Mouse (Mus musculus): ENCODE results near the gene Gpr37l1. TPM values are rescaled to one million over a fixed set of nuclear protein-coding genes. Genes with fewer than 3 reads are reported as not detected.
"Not testable (repeated sequence)": the region's sequence is repeated elsewhere in the genome, so short reads cannot be mapped to it uniquely, and the experiment has no call there.

Gpr37l1 gene
- polyA plus RNA-seq, 1 experiment from 2014 or later: 0.73 TPM

GRCm38 (mm10) chr1:135129543-135130183, 37.8 kb downstream of the Gpr37l1 start:
- Histone ChIP-seq H3K4me2 (replicated peaks) (no peak overlapping the region), H3K9ac (no peak overlapping the region), H3K27ac (no peak overlapping the region), H3K27me3 (replicated peaks) (peaks cover 9% of the 10 kb centered on the region; the same call in 1 of the 2 replicates), H3K4me3 (replicated peaks) (no peak overlapping the region), H3K36me3 (no peaks in the 10 kb centered on the region), H3K9me3 (no peaks in the 10 kb centered on the region), H3K4me1 (replicated peaks) (0 out of 2 replicates have a peak, but pooled peaks cover 27% of the 10 kb centered on the region)
- 81% methylated on average over 9 of the region's 9 CpGs for WGBS
- ATAC-seq: no peak

- 36% methylated on average over 9 of the region's 9 CpGs for WGBS
- no peak overlapping the region for H3K4me3 ChIP-seq (replicated peaks)
- H3K9ac ChIP-seq: no peak overlapping the region
- no peaks in the 10 kb centered on the region for H3K36me3 ChIP-seq
- 0 out of 2 replicates have a peak, but pooled peaks cover 27% of the 10 kb centered on the region for H3K4me1 ChIP-seq (replicated peaks)
- ATAC-seq: no peak
- H3K9me3 ChIP-seq: no peaks in the 10 kb centered on the region
- peaks cover 9% of the 10 kb centered on the region for H3K27me3 ChIP-seq (replicated peaks)
- no peak overlapping the region for H3K27ac ChIP-seq
- H3K4me2 ChIP-seq (replicated peaks): no peak overlapping the region
Observed at GRCm38 (mm10) chr1:135128986-135129385, 38.5 kb downstream of the Gpr37l1 start.

DNA sequence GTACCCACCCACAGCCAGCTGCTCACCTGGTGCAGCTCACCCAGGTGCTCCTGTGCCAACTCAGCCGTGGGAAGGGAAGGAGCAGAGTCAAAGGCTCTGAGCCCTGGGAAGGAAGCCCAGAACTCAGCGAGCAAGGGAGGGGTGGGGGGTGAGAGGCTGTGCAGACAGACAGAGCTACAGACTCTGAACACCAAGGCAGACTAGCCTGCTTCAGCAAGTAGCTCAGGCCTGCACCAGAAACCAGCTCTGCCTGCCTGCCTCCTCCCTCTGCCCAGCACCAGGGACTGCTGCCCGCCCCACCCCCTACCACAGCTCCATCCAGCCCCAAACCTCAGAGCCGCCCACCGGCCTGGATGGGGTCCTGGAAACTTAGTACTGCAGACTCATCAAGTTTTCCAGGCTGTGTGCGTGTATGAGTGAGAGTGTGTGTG, 39.5 kb downstream of the Gpr37l1 start:
- no peak overlapping the region for H3K4me2 ChIP-seq (replicated peaks)
- no peak overlapping the region for H3K27ac ChIP-seq
- WGBS: 48% methylated on average over 6 of the region's 6 CpGs
- H3K27me3 ChIP-seq (replicated peaks): peaks cover 9% of the 10 kb centered on the region
- H3K9me3 ChIP-seq: no peaks in the 10 kb centered on the region
- H3K9ac ChIP-seq: no peak overlapping the region
- no peak overlapping the region for H3K4me3 ChIP-seq (replicated peaks)
- H3K36me3 ChIP-seq: no peaks in the 10 kb centered on the region
- 0 out of 2 replicates have a peak, but pooled peaks cover 27% of the 10 kb centered on the region for H3K4me1 ChIP-seq (replicated peaks)
- ATAC-seq: peak; percentile 22; the same call in 1 of the 2 replicates

GRCm38 (mm10) chr1:135126443-135127027, 40.9 kb downstream of the Gpr37l1 start:
- no peak overlapping the region for H3K9ac ChIP-seq
- no peaks in the 10 kb centered on the region for H3K36me3 ChIP-seq
- no peak overlapping the region for H3K27ac ChIP-seq
- no peak for ATAC-seq
- H3K4me1 ChIP-seq (replicated peaks): 0 out of 2 replicates have a peak, but pooled peaks cover 25% of the 10 kb centered on the region
- peaks cover 9% of the 10 kb centered on the region for H3K27me3 ChIP-seq (replicated peaks)
- 41% methylated on average over 4 of the region's 4 CpGs for WGBS
- H3K4me3 ChIP-seq (replicated peaks): no peak overlapping the region
- no peak overlapping the region for H3K4me2 ChIP-seq (replicated peaks)
- no peaks in the 10 kb centered on the region for H3K9me3 ChIP-seq

DNA sequence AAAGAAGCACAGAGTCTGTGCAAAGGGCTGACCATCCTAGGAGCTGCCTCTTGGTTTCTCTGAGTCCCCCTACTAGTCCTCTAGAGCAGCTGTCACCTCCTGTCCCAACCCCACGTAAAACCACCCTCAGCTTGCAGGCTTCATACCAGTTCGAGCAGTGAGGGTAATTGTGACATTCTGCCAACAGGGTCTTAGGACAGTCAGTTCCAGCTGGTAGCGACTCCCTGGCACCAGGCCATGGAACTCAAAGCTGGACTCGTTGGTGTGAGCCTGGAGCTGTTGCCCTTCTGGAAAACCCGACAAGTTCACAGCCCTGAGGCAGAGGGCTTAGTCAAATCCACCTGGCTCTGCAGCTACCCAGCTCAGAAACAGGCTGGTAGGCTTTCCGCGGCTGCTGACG, 41.5 kb downstream of the Gpr37l1 start:
- Histone ChIP-seq H3K4me2 (replicated peaks) (no peak overlapping the region), H3K4me3 (replicated peaks) (no peak overlapping the region), H3K9me3 (no peaks in the 10 kb centered on the region), H3K4me1 (replicated peaks) (0 out of 2 replicates have a peak, but pooled peaks cover 20% of the 10 kb centered on the region), H3K27me3 (replicated peaks) (peaks cover 9% of the 10 kb centered on the region), H3K9ac (no peak overlapping the region), H3K36me3 (no peaks in the 10 kb centered on the region), H3K27ac (no peak overlapping the region)
- 60% methylated on average over 8 of the region's 8 CpGs for WGBS
- ATAC-seq: no peak

DNA sequence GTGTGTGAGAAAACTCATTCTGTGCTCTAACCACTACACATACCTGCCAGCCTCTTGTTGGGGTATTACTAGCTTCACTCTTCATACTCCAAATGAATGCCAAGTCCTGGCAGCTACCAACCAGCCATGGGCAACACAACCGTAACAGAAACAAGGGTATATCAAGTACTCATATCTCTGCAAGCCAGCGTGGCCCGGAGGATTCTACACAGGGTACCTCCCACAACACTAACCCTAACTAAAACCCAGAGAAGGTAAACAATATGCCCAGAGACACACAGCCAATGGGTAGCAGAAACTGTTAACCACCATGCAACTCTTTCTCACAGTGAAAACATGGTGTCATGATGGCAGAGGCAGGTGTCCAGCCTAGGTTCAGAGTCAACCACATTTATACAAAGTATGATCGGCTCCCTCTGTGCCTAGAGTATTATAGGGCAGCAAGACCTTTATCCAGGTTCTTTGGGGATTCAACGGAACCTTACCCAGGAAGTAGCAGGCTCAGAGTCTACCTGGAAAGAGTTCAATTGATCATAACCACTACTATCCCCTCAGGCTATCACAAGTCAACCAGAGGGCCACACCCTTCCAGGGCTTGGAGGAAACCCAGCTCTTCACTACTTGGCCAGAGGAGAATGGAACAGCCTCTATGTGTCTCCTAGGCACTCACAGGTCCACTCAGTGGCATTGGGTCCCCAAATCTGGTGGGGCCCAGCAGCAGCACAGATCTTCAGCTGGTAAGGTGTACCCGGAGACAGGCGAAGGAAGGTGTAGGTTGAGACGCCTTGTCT, 42.7 kb downstream of the Gpr37l1 start:
- H3K4me1 ChIP-seq (replicated peaks): 0 out of 2 replicates have a peak, but pooled peaks cover 17% of the 10 kb centered on the region
- H3K27ac ChIP-seq: no peak overlapping the region
- H3K36me3 ChIP-seq: no peaks in the 10 kb centered on the region
- no peak overlapping the region for H3K4me3 ChIP-seq (replicated peaks)
- WGBS: 93% methylated on average over 8 of the region's 8 CpGs
- no peaks in the 10 kb centered on the region for H3K9me3 ChIP-seq
- no peak for ATAC-seq
- H3K9ac ChIP-seq: no peak overlapping the region
- no peak overlapping the region for H3K4me2 ChIP-seq (replicated peaks)
- peaks cover 9% of the 10 kb centered on the region for H3K27me3 ChIP-seq (replicated peaks)

- ATAC-seq: no peak
- H3K9me3 ChIP-seq: no peaks in the 10 kb centered on the region
- H3K36me3 ChIP-seq: no peaks in the 10 kb centered on the region
- no peak overlapping the region for H3K27ac ChIP-seq
- H3K4me3 ChIP-seq (replicated peaks): no peak overlapping the region
- peak overlapping the region; percentile 20; the same call in 1 of the 2 replicates for H3K4me2 ChIP-seq (replicated peaks)
- H3K4me1 ChIP-seq (replicated peaks): peaks cover 3% of the 10 kb centered on the region; the same call in 1 of the 2 replicates
- WGBS: 9% methylated on average over 8 of the region's 8 CpGs
- no peak overlapping the region for H3K9ac ChIP-seq
- 0 out of 2 replicates have a peak, but pooled peaks cover 3% of the 10 kb centered on the region for H3K27me3 ChIP-seq (replicated peaks)
Observed at GRCm38 (mm10) chr1:135112661-135113060, 54.8 kb downstream of the Gpr37l1 start.

GRCm38 (mm10) chr1:135111271-135111670, 56.2 kb downstream of the Gpr37l1 start:
- H3K4me3 ChIP-seq (replicated peaks); H3K36me3 ChIP-seq; H3K27me3 ChIP-seq (replicated peaks); H3K27ac ChIP-seq; H3K4me2 ChIP-seq (replicated peaks); ATAC-seq; H3K9me3 ChIP-seq; H3K9ac ChIP-seq; H3K4me1 ChIP-seq (replicated peaks): not testable (repeated sequence)
- WGBS: 55% methylated on average over 4 of the region's 5 CpGs

Other genes with a start within 250 kb of the Gpr37l1 start
- gene Ppp1r12b, start 211.7 kb downstream of the Gpr37l1 start, polyA plus RNA-seq (2015; fragmentation: Nextera tagmentation; extraction: Ambion mirVana): 18.0 and 19.3 TPM in 2 replicates
- 31.1 and 31.9 TPM in 2 replicates for gene Ube2t, start 205.1 kb downstream of the Gpr37l1 start, polyA plus RNA-seq (2015; fragmentation: Nextera tagmentation; extraction: Ambion mirVana)
- gene Lgr6, start 62.4 kb downstream of the Gpr37l1 start, polyA plus RNA-seq (2015; fragmentation: Nextera tagmentation; extraction: Ambion mirVana): 0.45 and 0.49 TPM in 2 replicates
- 2.0 TPM in 2 replicates for gene Ptpn7, start 35.0 kb downstream of the Gpr37l1 start, polyA plus RNA-seq (2015; fragmentation: Nextera tagmentation; extraction: Ambion mirVana)
- 60.6 TPM in 2 replicates for gene Arl8a, start 20.9 kb downstream of the Gpr37l1 start, polyA plus RNA-seq (2015; fragmentation: Nextera tagmentation; extraction: Ambion mirVana)
- 209 and 213 TPM in 2 replicates for gene Elf3, start 90.9 kb upstream of the Gpr37l1 start, polyA plus RNA-seq (2015; fragmentation: Nextera tagmentation; extraction: Ambion mirVana)
- gene Rnpep, start 116.4 kb upstream of the Gpr37l1 start, polyA plus RNA-seq (2015; fragmentation: Nextera tagmentation; extraction: Ambion mirVana): 155 and 158 TPM in 2 replicates
- 246 and 278 TPM in 2 replicates for gene Timm17a, start 146.1 kb upstream of the Gpr37l1 start, polyA plus RNA-seq (2015; fragmentation: Nextera tagmentation; extraction: Ambion mirVana)
- gene Lmod1, start 157.1 kb upstream of the Gpr37l1 start, polyA plus RNA-seq (2015; fragmentation: Nextera tagmentation; extraction: Ambion mirVana): 11.1 and 11.2 TPM in 2 replicates
- gene Shisa4, start 207.6 kb upstream of the Gpr37l1 start, polyA plus RNA-seq (2015; fragmentation: Nextera tagmentation; extraction: Ambion mirVana): 29.5 and 30.2 TPM in 2 replicates